Mouse (Mus musculus): ENCODE results near the gene Gipc2.
"Not testable (repeated sequence)": the region's sequence is repeated elsewhere in the genome, so short reads cannot be mapped to it uniquely, and the experiment has no call there.

The Gipc2 gene

GRCm38 (mm10) chr3:152152483-152152804 lies 13.6 kb downstream of the Gipc2 start:
- no peak for DNase-seq

DNA sequence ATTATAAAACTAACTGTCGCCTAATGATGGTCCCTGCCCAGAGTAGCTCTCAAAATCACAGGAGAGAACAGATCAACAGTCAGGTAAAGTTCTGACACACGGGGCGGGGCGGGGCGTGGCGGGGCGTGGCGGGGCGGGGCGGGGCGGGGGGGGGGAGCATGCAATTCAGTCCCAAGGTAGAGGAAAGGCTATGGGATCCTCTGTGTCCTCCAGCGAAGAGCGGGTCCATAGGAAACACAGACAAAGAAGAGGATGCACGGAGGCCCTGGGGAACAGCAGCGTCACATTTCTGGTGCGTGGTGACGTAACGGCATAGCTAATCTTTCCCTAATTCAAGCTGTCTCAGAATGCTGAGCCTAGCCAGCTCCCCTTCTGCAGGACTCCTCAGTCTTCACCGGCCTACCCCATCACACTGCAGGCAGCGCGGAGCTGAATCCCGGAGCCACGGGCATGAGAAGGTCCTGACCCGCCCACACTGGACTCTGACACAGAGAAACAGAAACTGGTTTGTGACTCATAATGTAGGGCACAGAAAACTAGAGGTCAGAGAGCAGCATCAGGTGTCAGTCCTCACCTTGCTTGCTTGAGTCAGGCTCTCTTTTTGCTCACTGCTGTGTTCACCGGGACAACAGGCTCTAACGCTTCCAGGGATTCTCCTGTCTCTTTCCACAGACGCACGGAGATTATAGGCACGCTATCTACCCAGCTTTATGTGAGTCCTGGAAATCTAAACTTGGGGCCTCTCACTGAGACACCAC lies 14.1 kb downstream of the Gipc2 start:
- peak; percentile 84 for DNase-seq

- DNase-seq = peak; percentile 91
Measured at GRCm38 (mm10) chr3:152149863-152150262, 16.2 kb downstream of the Gipc2 start.

- DNase-seq = no peak
Measured at GRCm38 (mm10) chr3:152149449-152149848, 16.6 kb downstream of the Gipc2 start.

- DNase-seq = peak; percentile 49
Measured at GRCm38 (mm10) chr3:152147085-152147831, 18.8 kb downstream of the Gipc2 start.

GRCm38 (mm10) chr3:152145186-152145585 lies 20.8 kb downstream of the Gipc2 start:
- DNase-seq = peak; percentile 50

- peak; percentile 57 for DNase-seq
Measured at GRCm38 (mm10) chr3:152142989-152143695, 22.9 kb downstream of the Gipc2 start.

- DNase-seq = no peak
Measured at GRCm38 (mm10) chr3:152142146-152142545, 23.9 kb downstream of the Gipc2 start.

- DNase-seq = not testable (repeated sequence)
Measured at GRCm38 (mm10) chr3:152139308-152139707, 26.7 kb downstream of the Gipc2 start.

GRCm38 (mm10) chr3:152136106-152136505 lies 29.9 kb downstream of the Gipc2 start:
- DNase-seq = not testable (repeated sequence)

DNA sequence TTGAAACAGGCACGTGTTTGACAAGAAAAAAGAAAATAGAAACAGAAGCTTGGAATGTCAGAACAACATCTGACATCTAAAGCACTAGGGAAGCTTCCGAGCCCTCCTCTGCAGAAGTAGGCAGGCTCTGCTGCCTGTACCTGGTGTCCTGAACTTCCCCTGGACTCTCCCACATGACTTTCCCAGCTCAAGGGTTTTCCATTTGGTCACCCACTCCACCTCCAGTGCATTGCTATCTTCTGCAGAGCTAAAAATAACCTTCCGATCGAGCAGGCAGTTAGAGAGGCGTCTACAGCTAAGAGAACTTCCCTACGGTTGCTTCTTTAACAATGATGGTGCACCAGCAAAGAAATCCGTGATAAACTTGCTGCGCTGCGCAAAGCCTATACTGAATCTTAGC lies 32.4 kb downstream of the Gipc2 start:
- DNase-seq = peak; percentile 45

GRCm38 (mm10) chr3:152130963-152131362 lies 35.1 kb downstream of the Gipc2 start:
- DNase-seq = no peak

GRCm38 (mm10) chr3:152129426-152129825 lies 36.6 kb downstream of the Gipc2 start:
- DNase-seq = not testable (repeated sequence)

DNA sequence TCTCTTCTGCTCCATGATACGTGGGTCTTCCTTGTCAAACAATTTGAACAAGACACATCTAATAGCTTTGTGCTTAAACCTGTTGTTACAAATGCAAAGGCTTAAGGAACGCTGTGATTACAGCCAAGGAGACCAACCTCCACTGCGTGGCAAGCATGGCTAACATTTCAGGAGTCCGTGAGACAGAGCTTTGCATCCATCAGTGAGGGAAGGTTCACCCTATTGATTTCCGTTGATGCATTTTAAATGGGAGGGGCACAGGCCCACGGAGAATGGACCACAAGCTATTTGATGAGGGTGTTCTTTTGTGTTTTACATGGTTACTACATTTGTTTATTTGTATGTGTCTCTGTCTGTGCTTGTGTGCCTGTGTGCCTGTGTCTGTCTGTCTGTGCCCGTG lies 37.4 kb downstream of the Gipc2 start:
- no peak for DNase-seq

DNA sequence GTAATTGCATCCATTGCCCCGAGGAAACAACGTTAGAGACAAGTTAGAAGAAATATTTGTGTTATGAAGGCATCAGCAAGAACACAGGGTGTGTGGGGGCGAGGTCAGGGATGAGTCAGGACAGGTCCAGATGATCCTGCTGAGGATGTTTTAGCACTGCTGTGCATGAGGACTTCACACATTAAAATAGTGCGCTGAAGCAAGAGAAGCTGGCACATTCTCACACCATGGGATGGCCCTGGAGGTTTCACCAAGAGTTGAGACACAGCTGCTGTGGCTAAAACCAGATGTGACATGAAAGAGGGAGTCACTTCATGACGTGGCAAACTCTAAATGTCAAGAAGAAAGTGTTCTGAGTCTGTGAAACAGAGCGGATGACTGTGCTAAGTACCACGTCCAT lies 38.9 kb downstream of the Gipc2 start:
- DNase-seq = no peak

DNA sequence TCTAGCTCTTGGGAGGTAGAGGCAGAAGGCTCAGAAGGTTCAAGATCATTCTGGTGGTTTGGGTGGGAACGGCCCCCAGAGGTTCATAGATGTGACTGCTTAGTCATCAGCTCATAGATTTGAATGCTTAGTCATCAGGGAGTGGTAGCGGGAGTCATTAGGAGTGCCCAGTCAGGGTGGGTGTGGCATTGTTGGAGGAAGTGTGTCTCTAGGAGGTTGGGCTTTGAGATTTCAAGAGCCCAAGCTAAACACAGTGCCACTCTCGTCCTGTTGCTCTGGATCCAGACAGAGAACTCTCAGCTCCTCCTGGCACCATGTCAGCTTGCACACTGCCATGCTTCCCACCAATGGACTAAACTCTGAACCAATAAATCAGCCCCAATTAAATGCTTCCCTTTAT lies 43.3 kb downstream of the Gipc2 start:
- DNase-seq = peak; percentile 35

DNA sequence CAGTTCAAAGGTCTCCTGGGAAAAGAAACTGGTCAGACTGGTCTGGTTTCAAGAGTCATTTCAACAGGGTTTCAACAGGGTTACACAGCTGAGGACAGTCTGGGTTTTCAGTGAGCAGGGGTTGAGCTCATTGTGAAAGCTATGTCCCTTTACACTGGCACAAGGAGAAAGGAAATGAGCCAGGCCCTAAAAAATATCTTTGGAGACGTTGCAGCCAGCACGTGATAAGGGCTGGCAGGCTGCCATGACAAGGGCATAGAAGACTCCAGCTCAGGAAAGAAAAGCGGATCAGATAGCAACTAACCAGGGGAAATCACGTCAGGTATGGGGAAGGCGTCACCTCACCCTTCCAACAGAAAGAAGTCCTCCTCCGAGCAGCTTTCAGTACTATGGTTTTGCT lies 43.9 kb downstream of the Gipc2 start:
- peak; percentile 88 for DNase-seq

DNA sequence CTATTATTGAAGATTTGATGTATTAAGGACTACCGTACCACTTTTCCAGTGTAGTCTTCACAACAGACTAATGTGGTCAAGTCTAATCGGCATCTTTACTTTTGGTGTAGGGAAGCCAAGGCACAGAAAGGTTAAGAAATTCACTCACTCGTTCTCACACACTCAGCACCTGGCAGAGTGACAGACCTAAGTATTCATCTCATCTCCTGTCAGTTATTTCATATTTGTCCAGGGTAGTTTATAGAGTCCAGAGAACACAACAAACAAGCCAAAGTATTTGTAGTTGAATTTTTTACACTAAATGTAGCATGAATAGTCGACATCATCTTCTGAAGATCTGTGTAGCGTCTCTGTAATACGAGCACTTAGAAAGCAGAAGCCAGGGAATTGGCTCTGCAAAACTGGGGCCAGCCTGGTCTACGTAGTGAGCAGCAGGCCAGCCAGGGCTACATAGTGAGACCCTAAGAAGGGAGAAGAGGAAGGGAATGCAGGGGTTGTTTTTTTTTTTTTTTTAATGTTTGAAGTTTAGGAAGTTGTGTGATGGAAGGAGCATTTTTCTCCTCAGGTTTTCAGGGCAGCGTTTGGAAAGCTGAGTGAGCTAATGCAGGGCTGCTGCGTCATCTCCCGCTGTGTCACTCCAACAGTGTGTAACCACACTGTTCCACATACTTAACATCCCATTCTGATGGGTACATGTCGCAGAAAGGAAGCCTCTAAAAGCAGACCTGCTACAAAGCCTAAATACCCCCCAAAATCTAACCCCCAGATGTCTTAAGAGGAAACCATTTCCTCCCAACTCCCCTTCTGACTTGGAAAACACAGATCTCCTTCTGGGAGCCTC lies 44.6 kb downstream of the Gipc2 start:
- no peak for DNase-seq

GRCm38 (mm10) chr3:152119987-152120386 lies 46.0 kb downstream of the Gipc2 start:
- DNase-seq = no peak

DNA sequence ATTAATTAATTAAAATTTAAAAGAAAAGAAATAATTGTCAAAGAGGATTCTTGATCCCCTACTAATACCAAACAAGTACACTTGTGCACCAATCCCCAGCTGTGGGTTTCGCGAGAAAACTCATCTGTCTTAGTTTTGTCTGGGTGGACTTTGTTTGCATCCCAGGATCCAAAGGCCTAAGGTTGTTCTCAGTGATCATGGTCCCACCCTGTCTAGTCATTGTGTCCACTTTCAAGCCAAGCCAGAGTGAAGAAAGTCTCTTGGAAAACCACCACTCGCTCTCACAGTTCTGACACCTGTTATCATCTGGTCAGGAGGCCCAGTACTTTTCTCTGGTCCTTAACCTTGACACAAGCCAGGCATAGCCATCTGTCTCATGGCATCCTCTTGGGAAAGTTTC lies 48.1 kb downstream of the Gipc2 start:
- DNase-seq = peak; percentile 75

GRCm38 (mm10) chr3:152116140-152116539 lies 49.9 kb downstream of the Gipc2 start:
- no peak for DNase-seq

- peak; percentile 96 for DNase-seq
Measured at GRCm38 (mm10) chr3:152114786-152115185, 51.2 kb downstream of the Gipc2 start.

DNA sequence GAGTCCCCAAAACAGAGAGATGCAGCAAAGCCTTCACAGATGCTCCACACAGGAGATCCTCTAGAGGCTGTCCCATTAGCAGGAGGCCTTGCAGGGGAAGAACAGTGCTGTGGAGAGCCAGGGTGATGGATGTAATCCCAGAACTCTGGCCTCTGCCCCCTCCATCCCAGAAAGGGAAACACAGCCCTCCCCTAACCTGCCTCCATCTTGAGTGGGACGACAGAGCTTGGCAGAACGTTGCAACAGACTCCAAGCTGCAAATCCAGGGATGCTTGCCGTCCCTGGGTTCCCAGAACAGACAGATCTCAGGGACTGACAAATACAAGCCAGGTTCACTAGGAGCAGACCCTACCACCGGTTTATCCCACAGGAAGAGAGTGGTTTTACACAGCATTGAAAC lies 51.8 kb downstream of the Gipc2 start:
- no peak for DNase-seq

All from kidney, adult 9 months (tissue).